Mouse (Mus musculus): Measurements from ENCODE around the gene Nf1. TPM values are rescaled to one million over a fixed set of nuclear protein-coding genes. Genes with fewer than 3 reads are reported as not detected.

Gene Nf1
- total and polyA plus RNA-seq, 2 experiments from 2014 or later, result 7.3 to 83.0 TPM

- no peaks in the 10 kb centered on the region for H3K9me3 ChIP-seq (ENCODE audit: low read length)
- ATAC-seq (ENCODE audit: low FRiP score) (peak; percentile 79), DNase-seq (ENCODE audit: low spot score) (peak; percentile 84)
- peak within 1 kb of the TSS; percentile 64 for H3K4me3 ChIP-seq (ENCODE audit: low read depth, low read length)
- 2% methylated on average over 73 of the region's 98 CpGs for WGBS
- H3K4me2 ChIP-seq (ENCODE audit: low read depth, low read length, poor library complexity, severe bottlenecking), result peak within 1 kb of the TSS; percentile 68
- H3K4me1 ChIP-seq (ENCODE audit: insufficient read depth, low read length), result peaks cover 13% of the 10 kb centered on the region; the same call in 1 of the 2 replicates
- TF ChIP-seq CTCF (IDR thresholded peaks at IDR 0.05), result no peak
- no peaks in the 10 kb centered on the region for H3K36me3 ChIP-seq (ENCODE audit: insufficient read depth, low read length)
- peak within 1 kb of the TSS; percentile 81 for H3K9ac ChIP-seq (replicated peaks; ENCODE audit: low read length, poor library complexity, severe bottlenecking)
- H3K27ac ChIP-seq (ENCODE audit: low read depth, low read length), result peak within 1 kb of the TSS; percentile 87
- no peaks in the 10 kb centered on the region for H3K27me3 ChIP-seq (ENCODE audit: insufficient read depth, low read length)
Observed at GRCm38 (mm10) chr11:79590664-79591590, 251.4 kb downstream of the Nf1 start, which contains the start of gene Rab11fip4. Rab11fip4 (plus strand) TSS chr11:79591212.

- Histone ChIP-seq H3K36me3 (ENCODE audit: insufficient read depth, low read length) (no peaks in the 10 kb centered on the region), H3K4me2 (ENCODE audit: low read depth, low read length, poor library complexity, severe bottlenecking) (peak overlapping the region; percentile 68), H3K27ac (ENCODE audit: low read depth, low read length) (peak overlapping the region; percentile 87), H3K27me3 (ENCODE audit: insufficient read depth, low read length) (no peaks in the 10 kb centered on the region), H3K9ac (replicated peaks; ENCODE audit: low read length, poor library complexity, severe bottlenecking) (peak overlapping the region; percentile 81), H3K4me3 (ENCODE audit: low read depth, low read length) (peak overlapping the region; percentile 64), H3K4me1 (ENCODE audit: insufficient read depth, low read length) (peaks cover 13% of the 10 kb centered on the region; the same call in 1 of the 2 replicates), H3K9me3 (ENCODE audit: low read length) (no peaks in the 10 kb centered on the region)
- ATAC-seq (ENCODE audit: low FRiP score) (peak; percentile 55), DNase-seq (ENCODE audit: low spot score) (no peak)
- WGBS, result 12% methylated on average over 5 of the region's 5 CpGs
- TF ChIP-seq CTCF (IDR thresholded peaks at IDR 0.05), result no peak
Observed at GRCm38 (mm10) chr11:79591591-79591975, 252.1 kb downstream of the Nf1 start.

GRCm38 (mm10) chr11:79593495-79593894, 254.0 kb downstream of the Nf1 start:
- WGBS, result 30% methylated on average over 11 of the region's 11 CpGs
- no peak for DNase-seq (ENCODE audit: low spot score)
- peak overlapping the region; percentile 64; the same call in 1 of the 2 replicates for H3K4me3 ChIP-seq (ENCODE audit: low read depth, low read length)
- peak overlapping the region; percentile 68 for H3K4me2 ChIP-seq (ENCODE audit: low read depth, low read length, poor library complexity, severe bottlenecking)
- no peak for TF ChIP-seq CTCF (IDR thresholded peaks at IDR 0.05)
- no peaks in the 10 kb centered on the region for H3K27me3 ChIP-seq (ENCODE audit: insufficient read depth, low read length)
- ATAC-seq (ENCODE audit: low FRiP score), result no peak
- peak overlapping the region; percentile 39; the same call in 1 of the 2 replicates for H3K9ac ChIP-seq (replicated peaks; ENCODE audit: low read length, poor library complexity, severe bottlenecking)
- H3K4me1 ChIP-seq (ENCODE audit: insufficient read depth, low read length), result peaks cover 13% of the 10 kb centered on the region; the same call in 1 of the 2 replicates
- no peaks in the 10 kb centered on the region for H3K9me3 ChIP-seq (ENCODE audit: low read length)
- H3K27ac ChIP-seq (ENCODE audit: low read depth, low read length), result no peak overlapping the region
- peaks cover 7% of the 10 kb centered on the region; the same call in 1 of the 2 replicates for H3K36me3 ChIP-seq (ENCODE audit: insufficient read depth, low read length)

GRCm38 (mm10) chr11:79610454-79610853, 271.0 kb downstream of the Nf1 start:
- Histone ChIP-seq H3K27ac (ENCODE audit: low read depth, low read length) (0 out of 2 replicates have a peak overlapping the region, but pooled peaks have one; percentile 14), H3K9me3 (ENCODE audit: low read length) (no peaks in the 10 kb centered on the region), H3K36me3 (ENCODE audit: insufficient read depth, low read length) (no peaks in the 10 kb centered on the region), H3K4me3 (ENCODE audit: low read depth, low read length) (no peak overlapping the region), H3K4me1 (ENCODE audit: insufficient read depth, low read length) (peaks cover 13% of the 10 kb centered on the region; the same call in 1 of the 2 replicates), H3K4me2 (ENCODE audit: low read depth, low read length, poor library complexity, severe bottlenecking) (no peak overlapping the region), H3K9ac (replicated peaks; ENCODE audit: low read length, poor library complexity, severe bottlenecking) (no peak overlapping the region), H3K27me3 (ENCODE audit: insufficient read depth, low read length) (no peaks in the 10 kb centered on the region)
- DNase-seq (ENCODE audit: low spot score) (no peak), ATAC-seq (ENCODE audit: low FRiP score) (no peak)
- TF ChIP-seq CTCF (IDR thresholded peaks at IDR 0.05), result no peak
- WGBS, result 52% methylated on average over 2 of the region's 2 CpGs

- Histone ChIP-seq H3K4me3 (ENCODE audit: low read depth, low read length) (no peak overlapping the region), H3K9ac (replicated peaks; ENCODE audit: low read length, poor library complexity, severe bottlenecking) (no peak overlapping the region), H3K4me1 (ENCODE audit: insufficient read depth, low read length) (peaks cover 13% of the 10 kb centered on the region; the same call in 1 of the 2 replicates), H3K4me2 (ENCODE audit: low read depth, low read length, poor library complexity, severe bottlenecking) (no peak overlapping the region), H3K9me3 (ENCODE audit: low read length) (no peaks in the 10 kb centered on the region), H3K36me3 (ENCODE audit: insufficient read depth, low read length) (no peaks in the 10 kb centered on the region), H3K27ac (ENCODE audit: low read depth, low read length) (0 out of 2 replicates have a peak overlapping the region, but pooled peaks have one; percentile 14), H3K27me3 (ENCODE audit: insufficient read depth, low read length) (no peaks in the 10 kb centered on the region)
- 0 out of 2 replicates have a peak, but pooled peaks have one; percentile 29 for ATAC-seq (ENCODE audit: low FRiP score)
- peak; percentile 54 for DNase-seq (ENCODE audit: low spot score)
- WGBS, result 14% methylated on average over 13 of the region's 13 CpGs
- TF ChIP-seq CTCF (IDR thresholded peaks at IDR 0.05), result no peak
Observed at GRCm38 (mm10) chr11:79611011-79611666, 271.6 kb downstream of the Nf1 start.

All from midbrain, postnatal 0 days (tissue).